Comparison of ENCODE assay signal across 33 mouse cellular contexts in genomic region chr5:92980862-92981261, GRCm38 (mm10).
DNase-seq lines count a peak whose midpoint lies in the region; ATAC-seq lines count a peak whose summit lies in the region.
"Had no signal": no experiment of that assay in that cellular context is flagged by ENCODE, and none has a peak within 500 bp of the region (broad histone marks: within the 10 kb centered on the region; RNA-seq: fewer than 3 reads in every experiment).

No protein-coding gene starts in this region.

- ATAC-seq in forebrain, embryonic 12.5 days (ENCODE audit: low FRiP score) = no peak
- ATAC-seq: forebrain, embryonic 14.5 days; forebrain, postnatal 0 days; hindbrain, embryonic 16.5 days; Patski had no signal

- H3K36me3 ChIP-seq in forebrain, embryonic 12.5 days (replicated peaks) = no peaks in the 10 kb centered on the region
- H3K36me3 ChIP-seq: embryonic facial prominence, embryonic 10.5 days; embryonic facial prominence, embryonic 13.5 days; forebrain, embryonic 10.5 days; G1E; heart, embryonic 12.5 days; heart, embryonic 15.5 days; hindbrain, embryonic 10.5 days; hindbrain, embryonic 13.5 days had no signal

- H3K9ac ChIP-seq in forebrain, embryonic 12.5 days = no peak overlapping the region
- H3K9ac ChIP-seq: embryonic facial prominence, embryonic 13.5 days; forebrain, postnatal 0 days; heart, embryonic 12.5 days; heart, embryonic 15.5 days; hindbrain, embryonic 13.5 days had no signal

- H3K4me2 ChIP-seq in forebrain, embryonic 12.5 days = no peak overlapping the region
- H3K4me2 ChIP-seq: embryonic facial prominence, embryonic 13.5 days; heart, embryonic 12.5 days; heart, embryonic 15.5 days; hindbrain, embryonic 13.5 days had no signal

- peak; percentile 48 to 49 for DNase-seq in left cerebral cortex, adult 18-20 months (ENCODE audit: low spot score in 2 of 2)
- no peak for DNase-seq in left cerebral cortex, adult 11 months (ENCODE audit: low spot score)
- DNase-seq in right cerebral cortex, adult 2 months (ENCODE audit: low spot score in 2 of 2) = peak; percentile 47 to 49
- no peak for DNase-seq in right cerebral cortex, postnatal 14 days
- DNase-seq in gonadal fat pad, adult 2 months (ENCODE audit: low read depth) = peak; percentile 30
- DNase-seq in urinary bladder, adult 18-20 months (ENCODE audit: low spot score in 2 of 2) = no peak
- DNase-seq: adrenal gland, adult 2 months; adrenal gland, postnatal 14 days; B cell, adult 2 months; cerebellum, adult 11-12 months; cerebellum, adult 8-10 months; cerebellum, postnatal 10 days; cerebellum, postnatal 36 days; embryo, embryonic 11 days; forebrain, postnatal 0 days; gastrocnemius, postnatal 10 days; gastrocnemius, postnatal 36 days; heart, adult 18-20 months; heart, postnatal 10 days; heart, postnatal 36 days had no signal

- no peak overlapping the region for H3K4me3 ChIP-seq in forebrain, embryonic 12.5 days (replicated peaks)
- H3K4me3 ChIP-seq: embryonic facial prominence, embryonic 10.5 days; embryonic facial prominence, embryonic 13.5 days; erythroblast, embryonic 14.5 days; forebrain, embryonic 10.5 days; heart, embryonic 12.5 days; heart, embryonic 15.5 days; hindbrain, embryonic 10.5 days; hindbrain, embryonic 13.5 days had no signal

- H3K9me3 ChIP-seq in forebrain, embryonic 12.5 days = no peaks in the 10 kb centered on the region
- H3K9me3 ChIP-seq: embryonic facial prominence, embryonic 10.5 days; embryonic facial prominence, embryonic 13.5 days; forebrain, embryonic 10.5 days; G1E; heart, embryonic 15.5 days; hindbrain, embryonic 13.5 days had no signal

- H3K4me1 ChIP-seq in forebrain, embryonic 12.5 days = no peaks in the 10 kb centered on the region
- H3K4me1 ChIP-seq: embryonic facial prominence, embryonic 13.5 days; heart, embryonic 15.5 days; hindbrain, embryonic 10.5 days; hindbrain, embryonic 13.5 days had no signal

- no peak overlapping the region for H3K27ac ChIP-seq in forebrain, embryonic 12.5 days
- H3K27ac ChIP-seq: embryonic facial prominence, embryonic 10.5 days; embryonic facial prominence, embryonic 13.5 days; forebrain, embryonic 10.5 days; heart, embryonic 15.5 days; hindbrain, embryonic 10.5 days; hindbrain, embryonic 13.5 days had no signal

- no peaks in the 10 kb centered on the region for H3K27me3 ChIP-seq in forebrain, embryonic 12.5 days
- H3K27me3 ChIP-seq: embryonic facial prominence, embryonic 13.5 days; heart, embryonic 12.5 days; heart, embryonic 15.5 days; hindbrain, embryonic 13.5 days; Patski had no signal

- WGBS in forebrain, embryonic 12.5 days = 81% methylated on average over 2 of the region's 2 CpGs

Comparison
In these comparisons a context has a peak if more than half of its experiments do, and no peak if none do; other contexts are left out.
1. DNase-seq: peak in left cerebral cortex, adult 18-20 months (2 of 2), right cerebral cortex, adult 2 months (2 of 2) and gonadal fat pad, adult 2 months (single experiment); none in left cerebral cortex, adult 11 months (single experiment), right cerebral cortex, postnatal 14 days (single experiment) and urinary bladder, adult 18-20 months (0 of 2).